Mouse (Mus musculus): ENCODE data around the gene Tacc2. TPM values are rescaled to one million over a fixed set of nuclear protein-coding genes. Genes with fewer than 3 reads are reported as not detected.

The Tacc2 gene
- polyA plus RNA-seq, 1 experiment, result not detected

GRCm38 (mm10) chr7:130600074-130600473, 22.8 kb downstream of the Tacc2 start:
- H3K4me3 ChIP-seq (ENCODE audit: insufficient read depth, low read depth, low read length), result no peak overlapping the region
- H3K27ac ChIP-seq (ENCODE audit: insufficient read depth, low read depth, low read length), result no peak overlapping the region
- peaks cover 13% of the 10 kb centered on the region for H3K4me1 ChIP-seq (ENCODE audit: control insufficient read depth, insufficient read depth, low read length)
- TF ChIP-seq CTCF (IDR thresholded peaks at IDR 0.05; ENCODE audit: insufficient read depth, low read depth, low read length) (no peak), POLR2A (IDR thresholded peaks at IDR 0.05; ENCODE audit: insufficient read depth, low read depth, low read length) (no peak)
- WGBS, result 85% methylated on average over 3 of the region's 3 CpGs

DNA sequence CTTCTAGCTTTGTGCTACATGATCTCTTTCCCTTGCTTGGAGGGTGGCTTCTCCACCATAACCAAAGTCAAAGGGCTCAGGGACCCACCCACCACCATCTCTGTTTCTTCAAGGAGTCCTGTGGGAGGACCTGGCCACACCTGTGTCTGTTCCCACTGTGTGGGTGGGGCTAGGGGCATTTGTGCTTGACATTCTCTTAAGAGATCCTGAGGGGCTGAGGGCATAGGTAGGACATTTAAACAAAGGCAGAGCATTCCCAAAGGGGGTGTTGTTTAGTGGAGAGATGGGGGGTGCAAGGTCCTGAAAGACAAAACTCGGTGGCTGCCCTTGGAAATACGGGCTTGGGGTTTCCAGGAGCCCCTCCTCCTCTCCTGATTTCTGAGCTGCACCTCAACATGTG, 23.3 kb downstream of the Tacc2 start:
- peaks cover 13% of the 10 kb centered on the region for H3K4me1 ChIP-seq (ENCODE audit: control insufficient read depth, insufficient read depth, low read length)
- 82% methylated on average over 2 of the region's 2 CpGs for WGBS
- no peak overlapping the region for H3K27ac ChIP-seq (ENCODE audit: insufficient read depth, low read depth, low read length)
- no peak overlapping the region for H3K4me3 ChIP-seq (ENCODE audit: insufficient read depth, low read depth, low read length)
- no peak for TF ChIP-seq POLR2A (IDR thresholded peaks at IDR 0.05; ENCODE audit: insufficient read depth, low read depth, low read length)
- no peak for TF ChIP-seq CTCF (IDR thresholded peaks at IDR 0.05; ENCODE audit: insufficient read depth, low read depth, low read length)

GRCm38 (mm10) chr7:130602804-130603203, 25.6 kb downstream of the Tacc2 start:
- WGBS, result 94% methylated on average over 1 of the region's 1 CpGs
- no peak overlapping the region for H3K27ac ChIP-seq (ENCODE audit: insufficient read depth, low read depth, low read length)
- no peak for TF ChIP-seq POLR2A (IDR thresholded peaks at IDR 0.05; ENCODE audit: insufficient read depth, low read depth, low read length)
- TF ChIP-seq CTCF (IDR thresholded peaks at IDR 0.05; ENCODE audit: insufficient read depth, low read depth, low read length), result no peak
- H3K4me3 ChIP-seq (ENCODE audit: insufficient read depth, low read depth, low read length), result no peak overlapping the region
- H3K4me1 ChIP-seq (ENCODE audit: control insufficient read depth, insufficient read depth, low read length), result peaks cover 8% of the 10 kb centered on the region; the same call in 1 of the 2 replicates

DNA sequence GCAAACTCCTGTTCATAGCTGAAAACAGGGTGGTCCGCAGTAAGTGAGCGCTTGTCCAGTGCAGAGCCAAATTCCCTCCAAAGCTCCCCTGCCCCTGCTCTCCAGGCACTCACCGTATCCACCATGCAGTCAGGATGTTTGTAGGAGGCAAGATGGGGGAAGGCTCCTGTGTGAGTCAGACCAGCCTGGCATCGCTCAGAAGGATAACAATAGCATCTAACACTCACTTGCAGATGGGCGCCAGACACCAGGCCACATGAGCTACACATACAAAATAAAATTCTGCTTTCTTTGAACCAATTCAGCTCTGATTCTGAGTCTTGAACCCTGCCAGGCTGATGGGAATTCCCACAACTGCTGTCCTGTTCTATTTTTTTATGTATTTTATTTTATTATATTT, 26.3 kb downstream of the Tacc2 start:
- Histone ChIP-seq H3K4me1 (ENCODE audit: control insufficient read depth, insufficient read depth, low read length) (peaks cover 8% of the 10 kb centered on the region; the same call in 1 of the 2 replicates), H3K4me3 (ENCODE audit: insufficient read depth, low read depth, low read length) (no peak overlapping the region), H3K27ac (ENCODE audit: insufficient read depth, low read depth, low read length) (no peak overlapping the region)
- 59% methylated on average over 5 of the region's 5 CpGs for WGBS
- TF ChIP-seq POLR2A (IDR thresholded peaks at IDR 0.05; ENCODE audit: insufficient read depth, low read depth, low read length) (no peak), CTCF (IDR thresholded peaks at IDR 0.05; ENCODE audit: insufficient read depth, low read depth, low read length) (no peak)

DNA sequence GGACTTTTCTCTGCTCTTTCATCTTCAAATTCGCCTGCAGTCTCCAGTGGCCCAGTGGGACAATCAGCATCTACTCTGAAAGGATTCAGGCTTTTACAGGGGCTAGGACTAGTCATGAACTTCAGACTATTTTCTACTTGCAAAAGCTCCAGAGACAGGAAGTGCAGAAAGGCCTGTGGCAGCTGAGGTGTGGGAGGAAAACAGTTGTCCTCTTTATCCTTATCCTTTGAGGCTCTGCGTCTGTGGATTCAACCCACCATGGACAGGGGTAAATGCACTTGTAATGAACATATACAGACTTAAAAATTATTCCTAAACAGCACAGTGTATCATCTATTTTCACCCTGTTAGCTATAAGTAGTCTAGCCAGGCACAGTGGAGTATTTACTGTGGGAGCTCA, 27.2 kb downstream of the Tacc2 start:
- TF ChIP-seq CTCF (IDR thresholded peaks at IDR 0.05; ENCODE audit: insufficient read depth, low read depth, low read length), result no peak
- no peak for TF ChIP-seq POLR2A (IDR thresholded peaks at IDR 0.05; ENCODE audit: insufficient read depth, low read depth, low read length)
- Histone ChIP-seq H3K4me3 (ENCODE audit: insufficient read depth, low read depth, low read length) (no peak overlapping the region), H3K4me1 (ENCODE audit: control insufficient read depth, insufficient read depth, low read length) (peaks cover 8% of the 10 kb centered on the region; the same call in 1 of the 2 replicates), H3K27ac (ENCODE audit: insufficient read depth, low read depth, low read length) (no peak overlapping the region)
- WGBS, result 82% methylated on average over 2 of the region's 2 CpGs

- Histone ChIP-seq H3K27ac (ENCODE audit: insufficient read depth, low read depth, low read length) (no peak overlapping the region), H3K4me3 (ENCODE audit: insufficient read depth, low read depth, low read length) (no peak overlapping the region), H3K4me1 (ENCODE audit: control insufficient read depth, insufficient read depth, low read length) (peaks cover 8% of the 10 kb centered on the region; the same call in 1 of the 2 replicates)
- TF ChIP-seq POLR2A (IDR thresholded peaks at IDR 0.05; ENCODE audit: insufficient read depth, low read depth, low read length) (no peak), CTCF (IDR thresholded peaks at IDR 0.05; ENCODE audit: insufficient read depth, low read depth, low read length) (no peak)
- WGBS, result 46% methylated on average over 6 of the region's 6 CpGs
These were observed 27.9 kb downstream of the Tacc2 start for GRCm38 (mm10) chr7:130605111-130605510.

GRCm38 (mm10) chr7:130606958-130607357, 29.7 kb downstream of the Tacc2 start:
- H3K4me3 ChIP-seq (ENCODE audit: insufficient read depth, low read depth, low read length), result no peak overlapping the region
- peaks cover 8% of the 10 kb centered on the region; the same call in 1 of the 2 replicates for H3K4me1 ChIP-seq (ENCODE audit: control insufficient read depth, insufficient read depth, low read length)
- no peak for TF ChIP-seq CTCF (IDR thresholded peaks at IDR 0.05; ENCODE audit: insufficient read depth, low read depth, low read length)
- no peak for TF ChIP-seq POLR2A (IDR thresholded peaks at IDR 0.05; ENCODE audit: insufficient read depth, low read depth, low read length)
- 87% methylated on average over 4 of the region's 4 CpGs for WGBS
- H3K27ac ChIP-seq (ENCODE audit: insufficient read depth, low read depth, low read length), result no peak overlapping the region

- TF ChIP-seq CTCF (IDR thresholded peaks at IDR 0.05; ENCODE audit: insufficient read depth, low read depth, low read length), result no peak
- TF ChIP-seq POLR2A (IDR thresholded peaks at IDR 0.05; ENCODE audit: insufficient read depth, low read depth, low read length), result no peak
- H3K4me3 ChIP-seq (ENCODE audit: insufficient read depth, low read depth, low read length), result no peak overlapping the region
- no peaks in the 10 kb centered on the region for H3K4me1 ChIP-seq (ENCODE audit: control insufficient read depth, insufficient read depth, low read length)
- 63% methylated on average over 4 of the region's 4 CpGs for WGBS
- no peak overlapping the region for H3K27ac ChIP-seq (ENCODE audit: insufficient read depth, low read depth, low read length)
These were observed 36.7 kb downstream of the Tacc2 start for GRCm38 (mm10) chr7:130613973-130614372.

GRCm38 (mm10) chr7:130617591-130617990, 40.4 kb downstream of the Tacc2 start:
- Histone ChIP-seq H3K4me1 (ENCODE audit: control insufficient read depth, insufficient read depth, low read length) (no peaks in the 10 kb centered on the region), H3K27ac (ENCODE audit: insufficient read depth, low read depth, low read length) (no peak overlapping the region), H3K4me3 (ENCODE audit: insufficient read depth, low read depth, low read length) (no peak overlapping the region)
- WGBS, result 99% methylated on average over 3 of the region's 3 CpGs
- TF ChIP-seq CTCF (IDR thresholded peaks at IDR 0.05; ENCODE audit: insufficient read depth, low read depth, low read length) (no peak), POLR2A (IDR thresholded peaks at IDR 0.05; ENCODE audit: insufficient read depth, low read depth, low read length) (no peak)

- no peak for TF ChIP-seq CTCF (IDR thresholded peaks at IDR 0.05; ENCODE audit: insufficient read depth, low read depth, low read length)
- no peak for TF ChIP-seq POLR2A (IDR thresholded peaks at IDR 0.05; ENCODE audit: insufficient read depth, low read depth, low read length)
- 93% methylated on average over 2 of the region's 2 CpGs for WGBS
- H3K27ac ChIP-seq (ENCODE audit: insufficient read depth, low read depth, low read length), result no peak overlapping the region
- no peak overlapping the region for H3K4me3 ChIP-seq (ENCODE audit: insufficient read depth, low read depth, low read length)
- no peaks in the 10 kb centered on the region for H3K4me1 ChIP-seq (ENCODE audit: control insufficient read depth, insufficient read depth, low read length)
These were observed 43.8 kb downstream of the Tacc2 start for GRCm38 (mm10) chr7:130621068-130621467.
